Mouse (Mus musculus) v-Abl transformed pro-B cells (cell line): ENCODE data around the gene Ppp4r1.

Experiments used
- in situ Hi-C, 2 experiments: fragments of 400-800 bp; cut with MboI; formaldehyde crosslinking; loops; one replicate each; pipeline ENCODE4 v1.15.1; 2025; ENCODE audit not compliant: unreplicated experiment in 2 of 2

Ppp4r1 gene

DNA sequence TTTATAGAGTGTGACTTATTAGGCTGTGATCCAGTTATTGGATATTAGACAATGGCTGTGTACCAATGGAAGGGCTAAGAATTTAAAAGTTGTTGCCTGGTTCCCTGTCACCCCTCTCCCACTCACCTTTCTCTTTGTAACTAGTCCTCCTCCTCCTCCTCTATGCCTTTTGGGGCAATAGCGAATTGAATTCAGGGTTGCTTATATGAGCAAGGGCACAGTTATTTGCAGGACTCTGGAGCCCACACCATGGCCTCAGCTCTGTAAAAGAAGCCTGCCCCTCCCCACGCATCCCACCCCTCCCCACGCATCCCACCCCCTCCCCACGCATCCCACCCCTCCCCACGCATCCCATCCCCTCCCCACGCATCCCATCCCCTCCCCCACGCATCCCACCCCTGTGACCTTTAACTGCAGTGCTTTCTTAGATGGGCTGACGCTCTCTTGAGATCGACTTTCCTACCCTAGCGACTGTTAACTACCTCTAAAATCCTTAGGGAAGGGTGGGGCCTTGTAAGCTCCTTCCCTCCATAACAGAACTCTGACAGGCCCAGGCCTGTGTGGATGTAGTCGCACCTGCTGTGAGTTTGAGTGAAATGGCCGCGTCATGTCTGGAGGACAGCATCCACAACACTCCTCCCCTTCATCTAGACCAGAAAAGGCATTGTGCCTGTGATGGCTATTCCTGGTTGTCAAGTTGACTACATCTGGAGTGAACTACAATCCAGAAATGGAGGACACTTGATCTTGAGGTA is 11.9 kb downstream of the Ppp4r1 start:
- in situ Hi-C loops = loop anchor here (25.0 kb wide), 1 partner anchor 182 kb away; the partner anchor contains the start of gene Vapa (in 2 of the 2)

DNA sequence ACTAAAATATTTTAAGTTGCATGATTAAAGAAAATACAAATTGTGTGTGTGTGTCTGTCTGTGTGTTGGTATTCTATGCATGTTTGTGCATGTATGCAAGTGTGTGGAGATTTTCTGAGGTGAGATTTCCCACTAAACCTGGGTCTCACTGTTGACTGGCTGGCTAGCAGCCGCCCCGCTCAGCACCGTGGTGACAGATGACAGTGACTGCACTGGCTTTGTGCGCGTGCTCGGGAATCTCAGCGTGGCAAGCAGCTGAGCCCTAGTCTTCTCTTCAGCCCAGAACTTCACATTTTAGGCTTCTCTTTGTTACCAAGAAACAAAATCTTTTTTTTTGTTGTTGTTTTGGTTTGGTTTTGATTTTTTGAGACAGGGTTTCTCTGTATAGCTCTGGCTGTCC is 13.7 kb downstream of the Ppp4r1 start:
- in situ Hi-C loops = loop anchor here (25.0 kb wide), 1 partner anchor 184 kb away; the partner anchor contains the start of gene Vapa (in 2 of the 2)

DNA sequence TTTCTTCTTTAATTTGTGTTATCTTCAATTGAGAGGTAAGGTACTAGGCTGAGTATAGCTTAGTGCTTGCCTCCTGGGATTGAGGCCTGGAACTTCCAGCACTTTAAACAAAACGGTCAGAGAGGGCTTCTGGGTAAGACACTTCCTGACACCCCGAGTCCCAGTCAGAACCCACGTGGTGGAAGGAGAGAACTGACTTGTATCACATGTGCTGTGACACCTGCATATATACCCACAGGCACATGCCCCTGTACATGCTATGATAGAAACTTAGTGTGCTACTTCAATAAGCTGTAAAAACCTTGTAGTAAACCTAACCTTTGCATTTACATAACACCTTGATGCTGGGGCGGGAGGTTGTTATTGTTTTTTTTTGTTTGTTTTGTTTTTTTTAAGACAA is 16.1 kb downstream of the Ppp4r1 start:
- in situ Hi-C loops = loop anchor here (25.0 kb wide), 1 partner anchor 186 kb away; the partner anchor contains the start of gene Vapa (in 2 of the 2)

DNA sequence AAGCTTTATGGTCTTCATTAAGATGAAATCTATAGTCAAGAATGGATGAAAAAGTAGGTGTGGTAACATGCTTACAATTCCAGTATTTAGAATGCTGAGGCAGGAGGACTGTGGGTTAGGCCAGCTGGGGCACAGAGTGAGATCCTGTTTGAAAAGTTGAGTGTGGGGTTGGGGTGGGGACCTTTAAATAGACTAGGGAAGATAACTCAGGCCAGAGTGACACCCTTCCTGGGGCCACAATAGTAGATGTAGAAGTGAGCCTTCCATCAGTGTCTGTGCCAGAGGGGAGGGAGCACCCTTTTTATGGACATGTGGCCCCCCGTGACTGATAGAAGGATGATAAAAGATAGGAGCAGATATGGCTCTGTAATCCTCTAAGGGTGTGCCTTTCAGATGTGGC is 17.0 kb downstream of the Ppp4r1 start:
- in situ Hi-C loops = loop anchor here (25.0 kb wide), 1 partner anchor 187 kb away; the partner anchor contains the start of gene Vapa (in 2 of the 2)

DNA sequence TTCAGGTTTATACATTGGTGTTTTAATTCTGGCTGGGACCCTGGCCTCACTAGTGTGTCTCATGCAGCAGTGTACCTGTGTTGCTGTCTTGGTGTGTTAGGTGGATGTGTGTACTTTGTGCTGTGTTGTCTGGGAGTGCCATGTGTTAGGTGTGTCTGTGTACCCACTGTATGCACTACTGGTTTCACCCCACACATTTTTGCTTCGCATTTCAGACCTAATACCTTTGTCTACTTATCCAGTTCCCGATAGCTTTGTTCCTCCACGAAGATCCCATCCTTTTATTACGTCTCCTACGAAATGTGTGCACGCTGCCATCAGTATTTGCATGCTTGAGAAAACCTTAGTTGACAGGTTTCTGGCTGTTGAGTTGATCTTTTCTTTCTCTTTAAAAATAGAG is 18.1 kb downstream of the Ppp4r1 start:
- in situ Hi-C loops = no loop called here

DNA sequence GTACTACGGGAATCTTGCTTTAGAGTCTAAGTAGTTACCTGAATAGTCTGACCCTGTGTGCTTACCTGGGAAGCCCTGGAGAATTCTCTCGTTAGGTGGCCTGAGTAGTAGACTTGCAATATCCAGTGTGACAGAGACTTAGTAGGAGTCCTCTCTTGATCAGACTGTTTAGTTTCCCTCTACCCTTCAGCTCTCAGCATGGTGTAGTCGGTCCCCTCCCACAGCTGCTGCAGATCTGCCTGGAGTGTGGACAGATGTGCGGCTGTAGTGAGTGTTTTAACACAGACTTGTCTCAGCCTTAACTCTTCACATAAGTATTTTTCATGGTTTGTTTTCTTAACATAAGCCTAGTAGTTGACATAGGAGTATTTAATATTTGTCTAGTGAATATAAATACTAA is 19.7 kb downstream of the Ppp4r1 start:
- in situ Hi-C loops = no loop called here

DNA sequence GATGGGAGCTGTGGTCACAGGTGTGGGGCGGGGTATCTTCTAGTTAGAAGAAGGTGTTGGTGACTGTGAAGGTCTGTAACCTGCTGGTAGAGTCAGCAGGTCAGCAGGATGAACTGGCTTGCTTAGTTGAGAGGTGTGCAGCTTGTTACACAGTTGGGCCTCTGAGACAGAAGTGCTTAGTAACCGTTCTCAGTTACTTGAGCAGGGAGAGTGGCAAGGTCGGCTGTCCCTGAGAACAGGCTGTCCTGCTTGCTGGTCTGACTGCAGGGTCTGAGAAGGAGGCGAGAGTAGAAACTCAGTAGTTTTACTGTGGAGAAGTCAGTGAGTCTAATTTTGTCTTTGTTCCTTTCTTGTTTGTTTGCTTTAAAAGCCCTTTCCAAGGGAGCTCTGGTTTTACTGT is 23.6 kb downstream of the Ppp4r1 start:
- in situ Hi-C loops = no loop called here

DNA sequence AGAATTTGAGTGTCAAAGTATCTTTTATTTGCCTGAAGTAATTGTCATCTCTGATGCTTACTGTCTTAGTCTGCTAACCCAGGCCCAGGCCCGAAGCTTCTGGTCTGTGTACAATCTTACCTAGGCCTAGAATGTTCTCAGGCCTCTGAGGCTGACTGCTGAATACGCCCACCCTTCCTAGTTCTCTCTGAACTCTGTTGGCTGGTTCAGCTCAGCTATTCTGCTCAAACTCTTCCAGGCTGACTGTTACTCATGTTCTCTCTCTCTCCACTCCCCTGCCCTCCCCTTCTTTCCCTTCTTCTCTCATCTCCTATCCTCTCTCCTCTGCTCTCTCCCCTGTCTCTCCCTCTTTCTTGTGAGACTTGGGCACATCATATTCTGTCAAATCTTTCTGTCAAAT is 24.0 kb downstream of the Ppp4r1 start:
- in situ Hi-C loops = no loop called here

DNA sequence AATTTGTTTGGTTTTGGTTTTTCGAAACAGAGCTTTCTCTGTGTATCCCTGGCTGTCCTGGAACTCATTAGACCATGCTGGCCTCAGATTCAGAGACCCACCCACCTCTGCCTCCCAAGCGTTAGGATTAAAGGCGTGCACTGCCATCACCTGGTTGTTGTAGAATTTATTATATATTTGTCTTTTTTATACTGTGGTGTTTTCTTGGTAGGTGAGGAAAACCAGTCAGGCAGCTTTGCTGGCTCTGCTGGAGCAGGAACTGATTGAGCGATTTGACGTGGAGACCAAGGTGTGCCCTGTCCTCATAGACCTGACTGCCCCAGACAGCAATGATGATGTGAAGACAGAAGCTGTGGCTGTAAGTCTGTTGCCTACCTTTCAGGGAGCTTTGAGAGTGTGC is 28.7 kb downstream of the Ppp4r1 start:
- in situ Hi-C loops = no loop called here

DNA sequence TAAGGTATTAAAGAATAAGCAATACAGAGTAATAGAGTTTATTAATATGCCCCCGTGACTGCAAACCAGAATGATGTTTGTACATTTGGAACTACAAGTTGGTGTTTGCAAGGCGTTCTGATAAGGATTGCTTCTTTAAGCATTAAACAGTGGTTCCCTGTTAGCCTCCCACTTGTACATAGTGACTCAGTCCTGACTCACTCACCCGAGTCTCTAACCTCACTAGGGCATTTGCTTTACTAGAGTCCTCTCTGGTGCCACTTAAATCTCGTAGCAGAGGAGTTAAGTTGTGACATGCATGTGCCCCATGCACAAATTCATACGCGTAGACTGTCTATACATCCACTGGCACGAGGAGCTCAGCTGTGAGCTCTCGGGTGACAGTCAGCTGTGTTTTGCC is 31.4 kb downstream of the Ppp4r1 start:
- in situ Hi-C loops = no loop called here

DNA sequence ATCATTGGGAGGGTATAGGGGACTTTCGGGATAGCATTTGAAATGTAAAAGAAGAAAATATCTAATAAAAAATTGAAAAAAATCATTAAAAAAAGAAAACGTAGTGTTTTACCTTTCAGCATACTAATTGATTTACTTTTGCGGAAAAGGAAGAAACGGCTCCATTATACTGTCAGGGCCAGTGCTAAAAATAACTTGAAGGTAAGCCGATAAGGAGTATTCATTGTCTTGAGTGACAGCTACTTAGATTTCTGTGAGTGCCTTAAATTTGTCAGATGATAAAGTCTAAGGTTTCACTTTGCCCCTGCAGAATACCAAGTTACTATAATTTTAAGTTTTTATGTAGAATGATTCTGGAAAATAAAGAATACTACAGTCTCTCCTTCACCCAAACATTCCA is 37.8 kb downstream of the Ppp4r1 start:
- in situ Hi-C loops = no loop called here

DNA sequence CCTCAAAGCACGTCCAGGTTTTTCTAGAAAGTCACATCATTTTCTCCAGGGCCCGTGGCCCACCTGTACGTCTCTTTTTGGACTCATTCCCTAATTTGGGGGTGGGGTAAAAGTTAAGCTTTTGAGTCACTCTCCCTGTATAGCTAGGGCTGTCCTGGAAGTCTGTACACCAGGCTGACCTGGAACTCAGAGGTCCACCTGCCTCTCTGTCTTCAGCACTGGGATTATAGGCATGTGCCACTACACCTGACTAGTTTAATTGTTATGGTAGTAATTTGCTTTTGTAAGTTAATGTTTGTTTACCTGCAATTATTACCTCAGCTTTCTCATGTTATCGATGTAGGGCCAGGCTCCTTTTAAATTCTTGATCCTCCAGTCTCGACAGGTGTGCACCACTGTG is 40.0 kb downstream of the Ppp4r1 start:
- in situ Hi-C loops = no loop called here

DNA sequence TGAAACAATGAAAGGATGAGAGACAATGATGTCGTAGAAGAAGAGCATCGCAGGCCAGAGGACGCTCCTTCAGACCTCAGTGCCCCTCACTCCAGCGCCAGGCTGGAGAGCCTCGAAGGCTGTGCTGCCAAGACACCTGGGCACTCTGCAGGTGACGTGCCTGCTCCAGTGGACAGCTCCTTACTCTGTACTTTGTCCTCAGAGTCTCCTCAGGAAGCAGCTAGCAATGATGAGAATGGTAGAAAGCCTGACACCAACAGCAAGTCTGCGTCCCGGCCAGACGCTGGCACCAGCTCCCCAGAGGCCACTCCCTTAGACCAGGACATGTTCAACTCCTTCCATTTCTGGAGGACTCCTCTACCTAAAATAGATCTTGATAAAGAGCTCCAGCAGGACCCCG is 41.9 kb downstream of the Ppp4r1 start:
- in situ Hi-C loops = no loop called here

DNA sequence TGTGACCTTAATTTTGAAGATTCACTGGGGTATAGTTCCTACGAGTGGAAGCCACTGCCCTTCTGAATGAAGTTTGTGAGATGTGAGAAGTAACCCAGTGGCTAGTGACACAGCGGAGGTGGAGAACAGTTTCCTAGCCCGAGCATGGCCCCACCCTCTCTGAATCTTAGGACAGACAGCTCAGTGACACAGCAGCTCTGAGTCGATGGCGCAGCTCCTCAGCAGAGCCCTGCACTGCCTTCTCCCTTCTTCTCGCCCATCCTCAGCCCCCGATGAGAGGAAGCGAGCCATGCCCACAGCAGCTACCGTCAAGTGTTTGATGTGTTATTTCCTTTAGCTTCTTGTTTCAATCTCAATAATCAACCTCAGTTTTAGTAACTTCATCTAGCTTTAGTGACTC is 43.9 kb downstream of the Ppp4r1 start:
- in situ Hi-C loops = loop anchor here in 1 of 2 experiments (5.0 kb wide), 1 partner anchor 44 kb away; the partner anchor contains the start of gene Ppp4r1

DNA sequence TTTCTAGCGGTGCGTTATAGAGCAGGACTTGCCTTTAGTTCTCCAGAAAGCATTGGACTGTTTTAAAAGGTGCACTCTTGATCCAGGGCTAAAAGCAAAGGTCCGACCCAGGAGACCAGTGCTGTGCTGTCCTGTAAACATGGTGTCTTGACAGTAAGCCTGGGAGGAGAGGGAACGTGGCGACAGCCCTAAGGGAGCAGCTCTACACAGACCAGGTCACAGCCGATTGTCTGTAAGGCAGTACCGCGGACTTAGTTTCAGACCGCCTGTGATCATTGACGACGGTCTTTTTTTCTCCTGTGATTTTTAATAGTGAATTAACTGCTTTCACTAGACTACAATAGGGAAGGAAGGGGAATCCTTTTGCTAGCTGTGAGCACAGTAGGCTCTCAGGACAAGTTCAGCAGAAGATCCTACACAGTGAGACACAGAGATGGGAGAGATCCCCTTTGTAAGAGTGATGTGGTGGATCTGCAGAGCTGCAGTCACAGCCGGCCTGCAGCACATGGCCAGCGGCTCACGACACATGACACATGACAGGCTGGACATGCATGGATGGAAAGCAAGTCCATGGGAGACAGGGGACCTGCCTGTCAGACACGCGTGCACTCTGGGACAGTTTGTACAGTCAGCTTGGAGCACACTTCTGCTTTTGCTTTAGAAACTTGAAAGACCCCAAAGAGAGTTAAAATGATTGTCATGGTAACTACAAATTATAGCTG is 44.9 kb downstream of the Ppp4r1 start:
- in situ Hi-C loops = loop anchor here in 1 of 2 experiments (5.0 kb wide), 1 partner anchor 45 kb away; the partner anchor contains the start of gene Ppp4r1

DNA sequence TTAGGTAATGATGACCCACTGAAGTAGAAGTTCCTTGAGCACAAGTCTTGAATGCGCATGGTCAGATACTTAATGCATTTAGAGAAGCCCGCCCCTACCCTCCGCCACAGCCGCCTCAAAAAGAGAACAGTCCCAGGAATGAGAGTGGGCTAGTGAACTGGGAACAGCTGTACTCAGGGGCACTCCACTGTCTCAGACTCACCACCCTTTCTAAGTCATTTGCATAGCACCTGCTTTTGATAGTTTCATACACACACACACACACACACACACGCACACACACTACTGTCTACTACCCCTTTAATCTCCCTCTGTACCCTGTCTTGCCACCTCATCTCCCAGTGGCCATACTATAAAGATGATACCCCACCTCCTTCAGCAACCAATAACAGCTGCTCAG is 45.5 kb downstream of the Ppp4r1 start:
- in situ Hi-C loops = loop anchor here in 1 of 2 experiments (5.0 kb wide), 1 partner anchor 46 kb away; the partner anchor contains the start of gene Ppp4r1

DNA sequence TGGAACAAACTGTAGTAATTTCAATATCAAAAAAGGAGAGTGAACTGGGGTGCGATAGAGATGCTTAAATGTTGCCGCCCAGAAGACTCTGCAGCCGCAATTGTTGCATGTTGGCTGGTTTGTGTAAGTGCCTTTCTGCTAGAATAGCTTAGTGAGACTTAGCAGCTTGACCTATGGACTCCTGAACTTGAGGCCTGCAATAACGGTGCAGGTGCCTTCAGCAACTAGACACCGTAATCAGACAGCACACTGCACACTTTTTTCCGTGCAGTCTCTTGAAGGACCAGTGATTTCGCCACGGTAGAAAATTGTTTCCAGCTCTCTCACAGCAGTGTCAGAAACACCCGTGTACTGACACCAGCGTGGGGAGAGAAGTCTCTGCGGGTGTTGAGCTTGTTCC is 46.6 kb downstream of the Ppp4r1 start:
- in situ Hi-C loops = loop anchor here in 1 of 2 experiments (5.0 kb wide), 1 partner anchor 47 kb away; the partner anchor contains the start of gene Ppp4r1

DNA sequence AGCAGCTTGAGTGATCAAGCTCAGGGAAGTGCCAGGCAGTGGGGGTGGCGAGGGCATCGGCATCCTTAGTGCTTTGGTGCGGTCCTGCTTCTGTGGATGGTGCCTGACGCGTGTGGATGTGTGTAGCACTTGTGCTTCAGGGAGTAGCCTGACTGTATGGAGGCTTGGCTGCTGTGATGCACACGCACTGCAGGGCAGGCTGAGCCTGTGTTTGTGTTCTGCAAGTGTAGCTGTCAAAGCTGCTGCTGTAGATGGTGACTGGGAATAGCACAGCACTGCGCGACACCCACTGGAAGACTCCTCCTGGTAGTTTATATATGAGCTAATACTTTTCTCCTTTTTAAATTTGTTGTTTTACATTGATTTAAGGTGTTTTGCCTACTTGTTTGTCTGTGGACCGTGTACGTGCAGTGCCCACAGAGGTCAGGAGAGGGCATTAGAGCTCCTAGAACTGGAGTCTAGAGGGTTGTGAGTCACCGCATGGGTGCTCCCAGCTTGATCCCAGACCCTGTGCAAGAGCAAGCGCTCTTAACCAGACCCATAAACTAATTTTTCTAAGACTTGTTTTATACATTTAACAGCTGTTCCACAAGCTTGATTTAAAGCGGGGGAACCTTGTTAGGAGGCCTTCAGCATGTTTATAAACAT is 48.0 kb downstream of the Ppp4r1 start:
- in situ Hi-C loops = loop anchor here (5.0 to 10.0 kb wide), 2 partner anchors 113 to 126 kb away; no protein-coding TSS in a partner anchor

DNA sequence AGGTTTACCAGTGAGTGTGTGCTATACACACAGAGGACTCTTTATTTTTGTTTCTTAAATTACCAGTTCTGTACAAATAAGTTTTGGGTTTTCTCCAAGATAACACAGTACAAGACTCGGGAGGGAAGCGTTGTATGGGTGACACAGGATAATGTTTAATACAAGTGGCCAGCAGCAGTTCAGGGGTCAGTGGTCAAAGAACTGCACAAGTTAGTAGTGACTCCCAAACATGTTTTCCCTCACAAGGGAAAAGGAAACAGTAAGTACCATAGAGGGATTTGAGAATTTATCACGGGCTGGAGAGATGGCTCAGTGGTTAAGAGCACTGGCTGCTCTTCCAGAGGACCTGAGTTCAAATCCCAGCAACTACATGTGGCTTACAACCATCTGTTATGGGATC is 51.5 kb downstream of the Ppp4r1 start:
- in situ Hi-C loops = loop anchor here (5.0 to 10.0 kb wide), 2 partner anchors 117 to 129 kb away; no protein-coding TSS in a partner anchor

DNA sequence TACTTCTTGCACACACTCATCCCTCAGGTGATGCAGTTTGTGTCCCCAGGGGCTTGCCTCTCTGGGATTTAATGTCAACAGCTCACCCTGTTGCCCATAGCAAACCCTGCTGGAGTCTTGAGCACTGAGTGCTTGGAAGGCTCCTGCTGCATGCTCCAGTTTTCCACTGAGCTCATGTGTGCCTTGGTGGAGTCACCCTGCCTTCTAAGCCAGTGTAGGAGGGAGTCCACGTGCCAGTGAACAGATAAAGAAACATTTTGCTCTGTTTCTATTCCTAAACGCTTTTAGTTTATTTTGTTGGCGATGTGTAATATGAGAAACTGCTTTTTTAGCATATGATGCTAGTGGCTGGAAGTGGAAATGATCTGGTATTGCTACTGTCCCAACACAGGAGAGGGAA is 54.4 kb downstream of the Ppp4r1 start:
- in situ Hi-C loops = loop anchor here in 1 of 2 experiments (10.0 kb wide), 1 partner anchor 132 kb away; no protein-coding TSS in a partner anchor
